12 mouse cellular contexts compared by ENCODE assay signal in genomic region chr9:108575321-108576297, GRCm38 (mm10). TPM values are rescaled to one million over a fixed set of nuclear protein-coding genes. Genes with fewer than 3 reads are reported as not detected.
A peak's percentile ranks its signal among the peaks of the same experiment; 100 is the strongest.
DNase-seq lines count a peak whose midpoint lies in the region; ATAC-seq and TF ChIP-seq lines count a peak whose summit lies in the region.
"Had no signal": no experiment of that assay in that cellular context is flagged by ENCODE, and none has a peak within 500 bp of the region (broad histone marks: within the 10 kb centered on the region; RNA-seq: fewer than 3 reads in every experiment).

No protein-coding gene starts in this region.

- no peak for TF ChIP-seq CTCF in forebrain, postnatal 0 days (IDR thresholded peaks at IDR 0.05; ENCODE audit: low read depth)
- no peak for TF ChIP-seq CTCF in hindbrain, postnatal 0 days (IDR thresholded peaks at IDR 0.05; ENCODE audit: low read depth)

- ATAC-seq in forebrain, embryonic 13.5 days, result no peak
- ATAC-seq in forebrain, postnatal 0 days, result no peak
- ATAC-seq in neural tube, embryonic 11.5 days (ENCODE audit: insufficient read depth, low FRiP score, low TSS enrichment), result no peak
- no peak for ATAC-seq in hindbrain, postnatal 0 days
- ATAC-seq in neural tube, embryonic 14.5 days (ENCODE audit: low read depth), result no peak
- ATAC-seq: CD4-positive, CD25-positive, alpha-beta regulatory T cell, adult 4 months had no signal

- H3K27me3 ChIP-seq in forebrain, embryonic 13.5 days, result no peaks in the 10 kb centered on the region
- no peaks in the 10 kb centered on the region for H3K27me3 ChIP-seq in forebrain, postnatal 0 days (ENCODE audit: insufficient read depth, low read length)
- no peaks in the 10 kb centered on the region for H3K27me3 ChIP-seq in neural tube, embryonic 11.5 days (ENCODE audit: control insufficient read depth, insufficient read depth, low read length)
- no peaks in the 10 kb centered on the region for H3K27me3 ChIP-seq in hindbrain, postnatal 0 days (ENCODE audit: insufficient read depth, low read length)
- no peaks in the 10 kb centered on the region for H3K27me3 ChIP-seq in neural tube, embryonic 14.5 days (ENCODE audit: control insufficient read depth, insufficient read depth, low read length)

- H3K36me3 ChIP-seq in forebrain, embryonic 13.5 days (ENCODE audit: poor library complexity, severe bottlenecking), result peaks cover 59% of the 10 kb centered on the region
- H3K36me3 ChIP-seq in forebrain, postnatal 0 days (ENCODE audit: insufficient read depth), result peaks cover 36% of the 10 kb centered on the region
- peaks cover 28% of the 10 kb centered on the region for H3K36me3 ChIP-seq in neural tube, embryonic 11.5 days (ENCODE audit: control insufficient read depth, insufficient read depth, low read length)
- peaks cover 45% of the 10 kb centered on the region for H3K36me3 ChIP-seq in hindbrain, postnatal 0 days (ENCODE audit: insufficient read depth, low read length)
- peaks cover 45% of the 10 kb centered on the region for H3K36me3 ChIP-seq in neural tube, embryonic 14.5 days (ENCODE audit: control insufficient read depth, insufficient read depth, low read length)

- no peaks in the 10 kb centered on the region for H3K9me3 ChIP-seq in forebrain, embryonic 13.5 days (replicated peaks)
- H3K9me3 ChIP-seq in forebrain, postnatal 0 days (ENCODE audit: low read length), result no peaks in the 10 kb centered on the region
- no peaks in the 10 kb centered on the region for H3K9me3 ChIP-seq in neural tube, embryonic 11.5 days (ENCODE audit: control insufficient read depth, low read length)
- no peaks in the 10 kb centered on the region for H3K9me3 ChIP-seq in hindbrain, postnatal 0 days (ENCODE audit: low read length)
- H3K9me3 ChIP-seq in neural tube, embryonic 14.5 days (ENCODE audit: control insufficient read depth, low read length), result no peaks in the 10 kb centered on the region

- WGBS in forebrain, embryonic 13.5 days, result 90% methylated on average over 37 of the region's 37 CpGs
- WGBS in forebrain, postnatal 0 days, result 89% methylated on average over 37 of the region's 37 CpGs
- 85% methylated on average over 37 of the region's 37 CpGs for WGBS in neural tube, embryonic 11.5 days
- 81% methylated on average over 37 of the region's 37 CpGs for WGBS in hindbrain, postnatal 0 days
- WGBS in neural tube, embryonic 14.5 days, result 89% methylated on average over 37 of the region's 37 CpGs

- H3K4me2 ChIP-seq in forebrain, embryonic 13.5 days, result peak overlapping the region; percentile 88
- H3K4me2 ChIP-seq in forebrain, postnatal 0 days (ENCODE audit: low read depth), result no peak overlapping the region
- H3K4me2 ChIP-seq in neural tube, embryonic 11.5 days (ENCODE audit: low read depth), result peak overlapping the region; percentile 10; the same call in 1 of the 2 replicates
- H3K4me2 ChIP-seq in hindbrain, postnatal 0 days (ENCODE audit: low read depth, low read length), result peak overlapping the region; percentile 81; the same call in 1 of the 2 replicates
- peak overlapping the region; percentile 87 for H3K4me2 ChIP-seq in neural tube, embryonic 14.5 days (ENCODE audit: low read depth, low read length)

- H3K27ac ChIP-seq in forebrain, embryonic 13.5 days, result no peak overlapping the region
- no peak overlapping the region for H3K27ac ChIP-seq in forebrain, postnatal 0 days (ENCODE audit: low read depth, low read length)
- no peak overlapping the region for H3K27ac ChIP-seq in neural tube, embryonic 11.5 days (ENCODE audit: low read depth, low read length)
- no peak overlapping the region for H3K27ac ChIP-seq in hindbrain, postnatal 0 days
- H3K27ac ChIP-seq in neural tube, embryonic 14.5 days (ENCODE audit: low read depth, low read length), result no peak overlapping the region
- H3K27ac ChIP-seq: liver, embryonic 14.5 days; stomach, postnatal 0 days had no signal

- intact Hi-C loops in left cerebral cortex, postnatal 25 days (cut with DNase I), result no loop called here

- H3K4me3 ChIP-seq in forebrain, embryonic 13.5 days, result 0 out of 2 replicates have a peak overlapping the region, but pooled peaks have one; percentile 76
- no peak overlapping the region for H3K4me3 ChIP-seq in forebrain, postnatal 0 days (ENCODE audit: low read depth, low read length)
- no peak overlapping the region for H3K4me3 ChIP-seq in neural tube, embryonic 11.5 days (ENCODE audit: low read depth, low read length)
- no peak overlapping the region for H3K4me3 ChIP-seq in hindbrain, postnatal 0 days (ENCODE audit: low read length)
- no peak overlapping the region for H3K4me3 ChIP-seq in neural tube, embryonic 14.5 days (ENCODE audit: low read depth, low read length)

- DNase-seq in forebrain, postnatal 0 days, result no peak
- no peak for DNase-seq in neural tube, embryonic 11.5 days (ENCODE audit: low spot score)
- no peak for DNase-seq in neural tube, embryonic 10.5 days (ENCODE audit: extremely low spot score, low spot score)
- no peak for DNase-seq in hindbrain, postnatal 0 days (ENCODE audit: low spot score)
- DNase-seq in kidney, postnatal 25 days, result no peak
- no peak for DNase-seq in left cerebral cortex, postnatal 25 days (ENCODE audit: low spot score in 2 of 2)
- DNase-seq: embryo, embryonic 11 days had no signal

- no peak overlapping the region for H3K9ac ChIP-seq in forebrain, embryonic 13.5 days
- no peak overlapping the region for H3K9ac ChIP-seq in forebrain, postnatal 0 days
- no peak overlapping the region for H3K9ac ChIP-seq in neural tube, embryonic 11.5 days (ENCODE audit: low read length)
- H3K9ac ChIP-seq in hindbrain, postnatal 0 days (replicated peaks; ENCODE audit: low read length), result 0 out of 2 replicates have a peak overlapping the region, but pooled peaks have one; percentile 6
- H3K9ac ChIP-seq in neural tube, embryonic 14.5 days (replicated peaks; ENCODE audit: low read depth, low read length), result no peak overlapping the region
- H3K9ac ChIP-seq: liver, embryonic 14.5 days had no signal

- H3K4me1 ChIP-seq in forebrain, embryonic 13.5 days, result peaks cover 60% of the 10 kb centered on the region
- peaks cover 16% of the 10 kb centered on the region for H3K4me1 ChIP-seq in forebrain, postnatal 0 days (ENCODE audit: insufficient read depth)
- H3K4me1 ChIP-seq in neural tube, embryonic 11.5 days (ENCODE audit: control insufficient read depth, insufficient read depth, low read length), result peaks cover 28% of the 10 kb centered on the region
- peaks cover 19% of the 10 kb centered on the region for H3K4me1 ChIP-seq in hindbrain, postnatal 0 days (ENCODE audit: insufficient read depth, low read length)
- peaks cover 48% of the 10 kb centered on the region for H3K4me1 ChIP-seq in neural tube, embryonic 14.5 days (ENCODE audit: control insufficient read depth, insufficient read depth, low read length)

RNA-seq across cellular contexts. Expression of gene Wdr6, which starts 2.9 kb away (rescaled TPM):
- 203 and 256 TPM in 2 replicates for polyA plus RNA-seq in forebrain, embryonic 13.5 days (2015; fragmentation: Nextera tagmentation; extraction: Ambion mirVana)
- total RNA-seq in forebrain, postnatal 0 days (2014; rRNA removed), result 353 and 511 TPM in 2 replicates
- polyA plus RNA-seq in forebrain, postnatal 0 days (2015; fragmentation: Nextera tagmentation; extraction: Ambion mirVana), result 206 and 283 TPM in 2 replicates
- polyA plus RNA-seq in neural tube, embryonic 11.5 days (2014; fragmentation: Nextera tagmentation; extraction: Ambion mirVana), result 166 and 179 TPM in 2 replicates
- total RNA-seq in hindbrain, postnatal 0 days (2014; rRNA removed), result 581 and 603 TPM in 2 replicates
- polyA plus RNA-seq in hindbrain, postnatal 0 days (2015; fragmentation: Nextera tagmentation; extraction: Ambion mirVana), result 265 and 282 TPM in 2 replicates
- polyA plus RNA-seq in neural tube, embryonic 14.5 days (2014; fragmentation: Nextera tagmentation; extraction: Ambion mirVana), result 206 and 229 TPM in 2 replicates
- 100 to 1,000 TPM; 112 to 126 TPM for total RNA-seq in left cerebral cortex, postnatal 25 days (2021)

RNA-seq across cellular contexts. Expression of gene Dalrd3, which starts 5.9 kb away (rescaled TPM):
- polyA plus RNA-seq in forebrain, embryonic 13.5 days (2015; fragmentation: Nextera tagmentation; extraction: Ambion mirVana), result 230 and 246 TPM in 2 replicates
- total RNA-seq in forebrain, postnatal 0 days (2014; rRNA removed), result 99.6 and 115 TPM in 2 replicates
- polyA plus RNA-seq in forebrain, postnatal 0 days (2015; fragmentation: Nextera tagmentation; extraction: Ambion mirVana), result 221 and 261 TPM in 2 replicates
- polyA plus RNA-seq in neural tube, embryonic 11.5 days (2014; fragmentation: Nextera tagmentation; extraction: Ambion mirVana), result 173 and 190 TPM in 2 replicates
- total RNA-seq in hindbrain, postnatal 0 days (2014; rRNA removed), result 97.3 and 109 TPM in 2 replicates
- 251 and 255 TPM in 2 replicates for polyA plus RNA-seq in hindbrain, postnatal 0 days (2015; fragmentation: Nextera tagmentation; extraction: Ambion mirVana)
- 257 and 258 TPM in 2 replicates for polyA plus RNA-seq in neural tube, embryonic 14.5 days (2014; fragmentation: Nextera tagmentation; extraction: Ambion mirVana)
- total RNA-seq in left cerebral cortex, postnatal 25 days (2021), result 10 to 100 TPM; 83.8 to 85.2 TPM

RNA-seq across cellular contexts. Expression of gene Ndufaf3, which starts 8.4 kb away (rescaled TPM):
- 64.8 and 70.4 TPM in 2 replicates for polyA plus RNA-seq in forebrain, embryonic 13.5 days (2015; fragmentation: Nextera tagmentation; extraction: Ambion mirVana)
- total RNA-seq in forebrain, postnatal 0 days (2014; rRNA removed), result 70.7 and 71.3 TPM in 2 replicates
- 104 and 108 TPM in 2 replicates for polyA plus RNA-seq in forebrain, postnatal 0 days (2015; fragmentation: Nextera tagmentation; extraction: Ambion mirVana)
- polyA plus RNA-seq in neural tube, embryonic 11.5 days (2014; fragmentation: Nextera tagmentation; extraction: Ambion mirVana), result 52.1 and 58.2 TPM in 2 replicates
- 54.1 and 70.5 TPM in 2 replicates for total RNA-seq in hindbrain, postnatal 0 days (2014; rRNA removed)
- polyA plus RNA-seq in hindbrain, postnatal 0 days (2015; fragmentation: Nextera tagmentation; extraction: Ambion mirVana), result 84.5 and 88.9 TPM in 2 replicates
- 81.7 and 96.8 TPM in 2 replicates for polyA plus RNA-seq in neural tube, embryonic 14.5 days (2014; fragmentation: Nextera tagmentation; extraction: Ambion mirVana)
- 10 to 100 TPM; 53.1 to 58.2 TPM for total RNA-seq in left cerebral cortex, postnatal 25 days (2021)

RNA-seq across cellular contexts. Expression of gene Impdh2, which starts 15.5 kb away (rescaled TPM):
- 135 and 143 TPM in 2 replicates for polyA plus RNA-seq in forebrain, embryonic 13.5 days (2015; fragmentation: Nextera tagmentation; extraction: Ambion mirVana)
- total RNA-seq in forebrain, postnatal 0 days (2014; rRNA removed), result 115 and 129 TPM in 2 replicates
- polyA plus RNA-seq in forebrain, postnatal 0 days (2015; fragmentation: Nextera tagmentation; extraction: Ambion mirVana), result 102 and 106 TPM in 2 replicates
- polyA plus RNA-seq in neural tube, embryonic 11.5 days (2014; fragmentation: Nextera tagmentation; extraction: Ambion mirVana), result 179 and 189 TPM in 2 replicates
- total RNA-seq in hindbrain, postnatal 0 days (2014; rRNA removed), result 93.8 and 98.3 TPM in 2 replicates
- 103 and 106 TPM in 2 replicates for polyA plus RNA-seq in hindbrain, postnatal 0 days (2015; fragmentation: Nextera tagmentation; extraction: Ambion mirVana)
- 105 and 119 TPM in 2 replicates for polyA plus RNA-seq in neural tube, embryonic 14.5 days (2014; fragmentation: Nextera tagmentation; extraction: Ambion mirVana)
- total RNA-seq in left cerebral cortex, postnatal 25 days (2021), result 10 to 100 TPM; 55.3 to 55.4 TPM

RNA-seq across cellular contexts. Expression of gene P4htm, which starts 21.9 kb away (rescaled TPM):
- polyA plus RNA-seq in forebrain, embryonic 13.5 days (2015; fragmentation: Nextera tagmentation; extraction: Ambion mirVana), result 16.6 and 18.7 TPM in 2 replicates
- 29.2 and 39.3 TPM in 2 replicates for total RNA-seq in forebrain, postnatal 0 days (2014; rRNA removed)
- 35.4 and 39.9 TPM in 2 replicates for polyA plus RNA-seq in forebrain, postnatal 0 days (2015; fragmentation: Nextera tagmentation; extraction: Ambion mirVana)
- polyA plus RNA-seq in neural tube, embryonic 11.5 days (2014; fragmentation: Nextera tagmentation; extraction: Ambion mirVana), result 10.5 and 11.7 TPM in 2 replicates
- total RNA-seq in hindbrain, postnatal 0 days (2014; rRNA removed), result 50.8 and 62.6 TPM in 2 replicates
- polyA plus RNA-seq in hindbrain, postnatal 0 days (2015; fragmentation: Nextera tagmentation; extraction: Ambion mirVana), result 38.7 and 38.8 TPM in 2 replicates
- 31.0 and 37.3 TPM in 2 replicates for polyA plus RNA-seq in neural tube, embryonic 14.5 days (2014; fragmentation: Nextera tagmentation; extraction: Ambion mirVana)
- 10 to 100 TPM; 77.2 to 82.9 TPM for total RNA-seq in left cerebral cortex, postnatal 25 days (2021)
